Mouse (Mus musculus) hindlimb bud, embryonic 11.5 days (tissue): Measurements from ENCODE around the gene Hecw2.

ENCODE experiments used
- DNase-seq: peaks from one replicate; pipeline ENCODE4 v3.0.0-alpha.2; 2012; ENCODE audit warnings: low read depth, low spot score; ENCODE audit errors: extremely low spot score

Hecw2 gene

DNA sequence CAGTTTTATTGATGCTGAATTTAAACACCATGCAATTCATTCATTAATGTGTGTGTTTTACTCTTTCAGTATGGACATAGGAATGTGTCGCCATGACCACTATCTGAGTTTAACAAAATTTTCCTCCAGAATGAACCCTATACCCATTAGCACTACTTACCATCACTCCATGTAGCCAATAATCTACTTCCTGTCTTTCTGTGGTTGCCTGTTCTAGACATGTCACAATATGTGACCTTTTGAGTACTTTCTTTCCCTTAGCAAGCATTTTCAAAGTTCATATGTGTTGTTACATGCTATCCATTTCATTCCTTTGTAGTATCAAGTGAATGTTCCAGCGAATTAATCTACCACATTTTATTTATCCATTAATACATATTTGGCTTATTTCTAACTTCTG is 294.6 kb downstream of the Hecw2 start:
- DNase-seq, result no peak

DNA sequence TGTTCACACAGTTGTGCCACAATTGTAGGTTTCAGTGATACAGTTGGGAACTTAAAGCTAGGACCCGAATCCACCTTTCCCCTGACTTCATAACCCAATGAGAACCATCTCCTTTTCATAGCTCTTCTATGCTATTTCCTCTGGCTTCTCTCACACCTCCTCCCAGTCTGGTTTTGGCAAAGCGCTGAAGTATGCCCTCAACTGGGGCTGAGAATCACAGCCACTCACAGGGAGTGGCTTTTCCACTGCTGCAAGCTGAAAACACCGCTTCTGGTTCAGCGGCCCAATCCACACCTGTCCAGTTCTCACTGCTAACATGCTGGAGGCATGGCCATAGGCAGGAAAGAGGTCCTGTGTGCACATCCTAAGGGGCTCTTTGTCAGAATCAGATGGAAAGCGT is 300.7 kb downstream of the Hecw2 start:
- no peak for DNase-seq

DNA sequence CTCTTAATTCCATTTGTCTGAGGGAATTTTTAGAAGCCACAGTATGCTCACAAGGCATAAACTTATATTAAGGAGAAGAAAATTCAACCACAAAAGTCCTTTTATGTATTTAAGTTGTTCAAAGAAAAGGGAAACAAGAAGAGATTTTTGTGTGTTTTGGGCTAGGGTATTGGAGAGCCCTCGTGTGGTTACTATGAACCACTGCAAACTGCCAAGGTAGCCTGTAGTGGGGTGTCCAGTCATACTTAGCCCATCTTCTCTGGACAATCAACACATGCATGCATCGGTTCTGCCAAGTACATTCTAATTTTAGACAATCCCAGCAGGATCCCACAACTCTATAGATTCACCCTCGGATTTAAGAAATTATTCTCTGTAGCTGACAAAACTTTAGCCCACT is 304.6 kb downstream of the Hecw2 start:
- no peak for DNase-seq

DNA sequence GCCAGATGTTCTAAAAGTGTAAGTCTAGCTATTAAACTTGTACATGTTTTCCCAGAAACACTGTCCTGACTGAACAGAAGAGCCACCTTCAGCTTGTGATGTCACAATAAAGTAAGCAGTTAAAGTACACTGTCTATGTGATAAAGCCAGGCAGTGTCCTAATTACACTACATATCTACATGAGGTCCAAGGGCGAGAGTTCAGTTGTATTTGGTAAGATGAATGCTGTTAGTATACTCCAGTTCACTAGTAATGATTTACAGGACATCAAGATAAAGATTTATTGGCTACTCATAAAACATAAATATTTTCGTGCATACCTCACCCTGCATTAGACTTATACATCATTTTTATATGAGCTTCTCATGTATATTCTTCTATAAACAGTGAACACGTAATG is 305.2 kb downstream of the Hecw2 start:
- DNase-seq, result no peak

DNA sequence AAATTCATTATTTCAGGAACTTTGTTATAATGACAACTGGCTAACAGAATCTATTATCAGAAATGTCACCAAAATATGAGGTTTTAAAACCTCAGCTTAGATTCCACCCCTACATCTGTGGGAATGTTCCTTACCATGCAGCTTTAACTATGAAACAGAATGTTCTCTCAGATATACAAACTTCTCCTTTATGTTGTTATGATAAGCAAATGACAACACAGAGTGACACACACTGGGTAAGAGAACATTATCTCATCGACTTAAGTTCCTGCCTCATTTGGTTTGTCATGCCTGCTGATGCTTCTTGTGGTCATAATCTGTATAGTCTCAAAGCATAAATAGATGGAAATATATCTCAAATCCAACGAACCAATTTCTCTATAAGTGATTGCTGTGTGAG is 312.5 kb downstream of the Hecw2 start:
- DNase-seq, result no peak

DNA sequence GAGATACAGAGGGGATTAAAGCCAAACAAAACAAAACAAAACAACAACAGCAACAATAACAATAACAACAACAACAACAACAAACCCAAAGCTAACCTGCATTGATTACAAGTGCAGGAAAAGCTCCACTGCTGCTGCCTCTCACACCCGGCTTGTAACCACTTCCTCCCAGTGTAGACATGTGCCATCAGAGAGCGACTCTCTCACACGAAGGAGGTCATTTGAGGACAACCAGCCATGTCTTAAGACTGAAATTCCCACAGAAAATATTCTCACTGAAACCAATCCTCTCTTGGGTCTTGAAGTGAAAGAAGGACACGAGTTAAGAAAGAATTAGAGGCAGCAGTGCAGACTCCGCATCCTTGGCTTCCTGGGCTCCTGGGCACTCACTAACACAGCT is 319.0 kb downstream of the Hecw2 start:
- DNase-seq, result no peak

DNA sequence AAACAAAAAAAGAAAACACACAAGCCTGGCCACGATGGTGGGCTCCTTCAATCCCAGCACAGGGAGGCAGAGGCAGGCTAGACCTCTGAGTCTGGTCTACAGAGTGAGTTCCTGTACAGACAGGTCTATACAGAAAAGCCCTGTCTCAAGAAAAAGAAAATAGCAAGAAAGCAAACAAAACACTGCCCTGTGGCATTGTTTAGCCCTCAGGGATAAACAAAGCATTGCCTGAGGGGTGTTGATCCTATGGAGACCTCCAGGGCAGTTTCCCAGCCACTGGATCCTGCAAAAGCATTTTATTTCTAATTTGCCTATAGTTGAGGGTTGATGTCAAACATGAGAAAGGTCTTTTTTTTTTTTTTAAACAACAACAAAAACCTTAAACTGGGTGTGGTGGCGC is 327.7 kb downstream of the Hecw2 start:
- DNase-seq, result no peak

DNA sequence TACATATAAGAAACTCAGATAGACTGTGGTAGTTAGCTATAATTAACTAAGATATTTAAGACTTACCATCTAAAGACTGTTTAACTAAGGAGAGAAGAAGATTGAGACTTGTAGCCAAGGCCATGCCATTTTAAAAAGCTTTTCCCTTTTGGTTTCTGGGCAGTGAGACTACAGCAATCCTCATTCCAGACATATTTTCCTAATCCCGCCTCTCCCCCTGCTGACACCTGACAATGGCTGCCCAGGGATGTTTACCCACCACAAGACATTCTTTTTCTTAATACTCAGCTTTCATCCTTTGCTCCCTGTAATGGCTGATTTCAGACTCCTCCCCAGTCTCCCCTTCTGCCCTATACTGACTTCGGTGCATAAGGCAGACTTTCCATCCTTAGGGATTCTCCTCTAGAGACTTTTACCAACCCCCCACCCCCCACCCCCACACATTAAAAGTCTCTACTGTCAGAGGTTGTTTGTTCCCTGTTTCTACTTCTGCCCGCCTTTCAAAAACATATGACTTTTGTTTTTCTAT is 328.5 kb downstream of the Hecw2 start:
- no peak for DNase-seq

DNA sequence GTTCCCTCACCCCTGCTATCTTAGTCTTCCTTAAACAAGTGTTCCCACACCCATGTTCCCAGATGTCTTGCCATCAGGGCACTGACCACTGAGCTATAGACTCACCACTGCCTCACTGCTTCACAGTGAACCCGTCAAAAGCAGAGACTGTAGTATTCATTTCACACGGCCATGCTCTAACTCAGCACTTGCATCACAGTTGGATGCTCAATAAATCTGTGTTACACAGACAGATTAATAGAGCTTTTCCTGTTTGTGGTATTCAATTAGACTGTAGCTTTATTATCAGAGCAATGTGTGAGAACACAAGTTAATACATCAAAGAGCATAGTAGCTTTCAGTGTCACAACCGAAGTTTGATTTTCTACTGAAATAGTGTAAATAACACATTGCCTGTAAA is 330.9 kb downstream of the Hecw2 start:
- no peak for DNase-seq

DNA sequence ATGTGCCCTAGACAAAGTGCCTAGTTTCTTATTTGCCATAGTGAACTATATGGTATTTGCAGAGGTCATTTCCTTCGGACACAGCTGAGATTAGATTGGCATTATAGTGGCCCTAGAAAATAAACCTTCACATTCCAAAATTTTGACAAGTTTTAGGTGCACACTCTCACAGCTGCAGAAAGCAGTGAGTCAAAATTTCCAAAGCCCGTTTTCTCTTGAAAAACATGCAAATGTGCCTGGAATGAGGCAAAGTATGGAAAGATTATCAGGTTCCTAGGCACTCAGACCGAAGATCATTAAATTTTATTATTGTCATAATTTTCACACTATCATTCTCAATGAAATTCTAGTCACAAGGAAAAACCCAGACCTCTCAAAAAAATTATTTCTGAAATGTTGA is 334.4 kb downstream of the Hecw2 start:
- DNase-seq, result no peak

DNA sequence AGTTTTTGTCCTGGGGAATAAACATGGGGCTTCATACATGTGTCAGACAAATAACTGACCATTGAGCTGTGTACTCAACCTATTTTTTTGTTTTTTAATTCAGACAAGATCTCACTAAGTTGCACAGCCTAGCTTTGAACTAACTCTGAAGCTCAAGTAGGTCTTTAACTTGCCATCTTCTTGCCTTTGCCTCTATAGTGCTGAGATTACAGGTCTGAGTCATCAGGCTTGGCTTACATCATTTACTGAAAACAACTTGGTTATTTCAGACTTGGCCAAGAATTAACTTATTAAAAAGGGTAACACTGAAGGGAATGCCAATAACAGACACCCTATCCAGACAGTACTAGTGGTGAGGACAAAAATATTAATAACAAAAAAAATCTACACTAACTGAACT is 335.8 kb downstream of the Hecw2 start:
- no peak for DNase-seq

DNA sequence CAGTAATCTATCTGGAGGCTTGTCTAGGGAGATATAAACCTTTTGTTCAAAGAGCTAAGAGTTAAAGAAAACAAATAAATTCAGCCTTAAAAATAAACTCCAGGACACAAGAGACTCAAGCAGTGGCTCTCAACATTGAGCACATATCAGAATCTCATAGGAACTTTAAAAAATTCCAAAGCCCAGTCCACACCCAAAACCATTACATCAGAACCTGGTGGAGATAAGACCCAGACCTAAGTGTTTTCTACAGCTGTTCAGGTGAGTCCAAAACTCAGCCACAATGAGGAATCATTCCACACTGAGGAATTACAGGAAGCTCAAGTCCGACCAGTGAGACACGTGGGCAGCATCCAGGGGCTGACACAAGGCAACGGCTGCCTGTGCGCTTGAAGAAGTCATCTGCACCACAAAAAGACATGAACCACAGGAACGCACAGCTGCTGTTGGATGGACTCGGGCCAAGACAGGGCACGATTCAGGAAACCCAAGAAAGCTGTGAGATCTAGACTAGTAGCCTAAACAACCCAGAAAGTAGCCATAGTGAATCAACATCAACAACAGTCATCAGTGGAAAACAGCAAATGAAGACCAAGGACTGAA is 338.4 kb downstream of the Hecw2 start:
- DNase-seq, result no peak

DNA sequence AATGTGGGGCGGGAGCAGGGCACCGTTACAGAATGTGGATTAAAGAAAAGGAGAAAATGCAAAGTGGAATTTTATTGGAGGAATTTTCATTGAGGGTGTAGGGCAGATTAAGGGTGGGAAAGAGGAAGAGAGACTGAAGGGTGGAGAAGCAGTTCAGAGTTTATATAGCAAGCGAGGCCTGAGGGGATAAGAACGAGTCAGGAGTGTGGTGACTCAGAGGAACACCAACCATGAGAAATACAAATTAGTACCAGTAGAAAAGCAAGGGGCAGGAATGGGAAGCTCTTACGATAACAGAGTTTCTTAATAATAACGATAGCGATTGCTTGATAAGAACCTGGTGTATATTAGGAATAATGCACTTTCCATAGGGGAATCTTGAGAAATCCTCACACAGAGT is 339.2 kb downstream of the Hecw2 start:
- no peak for DNase-seq

DNA sequence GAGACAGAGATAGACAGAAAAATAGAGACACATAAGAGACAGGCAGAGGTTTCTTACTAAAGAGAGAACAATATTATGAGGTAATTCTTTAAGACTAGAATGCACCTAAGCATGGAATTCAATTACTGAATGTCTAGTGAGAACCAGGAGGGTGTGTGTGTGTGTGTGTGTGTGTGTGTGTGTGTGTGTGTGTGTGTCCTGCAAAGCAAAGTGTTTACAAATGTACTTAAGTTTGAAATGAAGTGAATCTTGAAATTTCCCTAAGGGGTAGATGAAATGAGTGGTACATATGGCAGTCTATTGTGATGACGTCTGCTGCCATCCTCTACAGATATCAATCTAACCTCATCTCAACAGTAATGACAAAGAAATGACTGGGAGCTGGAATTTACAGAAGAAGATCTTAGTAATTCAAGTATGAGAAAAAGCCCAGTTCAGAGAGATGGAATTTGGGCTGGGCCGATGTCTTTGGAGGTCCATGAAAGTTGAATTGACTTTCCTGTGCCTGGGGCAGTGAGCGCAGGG is 342.8 kb downstream of the Hecw2 start:
- DNase-seq, result no peak

DNA sequence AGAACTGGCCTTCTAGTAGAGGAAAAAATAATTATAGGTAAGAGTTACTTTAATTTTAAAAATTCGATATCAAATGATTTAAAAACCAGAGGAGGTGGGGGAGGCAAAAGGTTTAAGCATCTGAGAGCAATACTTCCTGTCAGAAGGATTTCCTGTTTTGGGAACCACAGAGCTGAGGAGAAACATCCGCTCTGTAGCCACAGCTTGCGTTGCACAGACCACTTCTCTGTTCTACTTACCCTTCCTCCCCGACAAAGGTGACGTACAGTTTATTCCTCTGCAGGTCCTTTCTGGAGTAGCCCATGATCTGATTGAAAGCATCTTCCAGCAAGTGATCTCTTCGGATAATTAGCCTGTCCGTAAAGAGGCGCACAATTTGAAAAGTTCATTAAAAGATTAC is 343.6 kb downstream of the Hecw2 start:
- DNase-seq, result no peak

DNA sequence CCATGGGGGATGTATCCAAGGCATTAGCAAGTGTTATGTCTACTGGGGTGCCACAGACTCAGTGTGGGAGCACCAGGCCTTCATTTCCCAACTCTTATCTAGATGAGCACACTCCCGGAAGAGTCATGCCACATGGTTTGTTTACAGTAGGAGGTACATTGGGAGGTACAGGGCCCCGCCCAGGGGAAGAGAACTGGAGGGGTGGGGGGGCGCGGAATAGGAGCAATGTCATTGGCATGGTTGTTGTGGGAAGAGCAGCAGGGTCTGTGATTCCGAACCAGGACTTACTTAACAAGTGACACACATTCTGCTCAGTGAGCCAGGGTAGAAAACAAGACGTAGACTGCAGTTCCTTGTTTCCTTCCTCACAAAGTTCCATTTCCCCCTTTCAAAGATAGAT is 344.1 kb downstream of the Hecw2 start:
- no peak for DNase-seq

DNA sequence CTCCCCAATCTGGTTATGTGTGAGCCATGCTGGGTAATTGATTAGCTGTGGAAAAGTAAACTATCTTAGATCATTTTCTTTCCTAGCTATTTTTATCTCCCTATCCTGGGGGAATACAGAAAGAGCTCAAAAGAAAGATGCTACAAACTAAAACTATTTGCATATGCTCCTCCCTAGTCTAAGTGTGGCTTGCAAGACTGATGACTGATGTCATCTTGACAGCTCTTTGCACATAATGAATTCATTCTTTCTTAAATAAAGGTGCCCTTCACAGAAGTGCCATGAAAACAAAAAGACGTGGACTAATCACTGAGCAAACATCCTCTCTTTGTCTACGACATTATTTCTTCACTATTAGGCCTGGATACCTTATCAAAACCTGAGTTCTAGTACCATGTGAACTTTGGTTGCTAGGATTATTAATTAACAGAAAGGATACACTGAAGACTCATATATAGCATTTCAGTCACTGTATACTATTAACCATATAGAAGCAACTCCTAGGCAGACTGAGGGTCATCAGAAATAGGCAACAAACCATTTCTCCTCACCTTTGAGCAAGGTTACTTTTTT is 348.2 kb downstream of the Hecw2 start:
- no peak for DNase-seq

DNA sequence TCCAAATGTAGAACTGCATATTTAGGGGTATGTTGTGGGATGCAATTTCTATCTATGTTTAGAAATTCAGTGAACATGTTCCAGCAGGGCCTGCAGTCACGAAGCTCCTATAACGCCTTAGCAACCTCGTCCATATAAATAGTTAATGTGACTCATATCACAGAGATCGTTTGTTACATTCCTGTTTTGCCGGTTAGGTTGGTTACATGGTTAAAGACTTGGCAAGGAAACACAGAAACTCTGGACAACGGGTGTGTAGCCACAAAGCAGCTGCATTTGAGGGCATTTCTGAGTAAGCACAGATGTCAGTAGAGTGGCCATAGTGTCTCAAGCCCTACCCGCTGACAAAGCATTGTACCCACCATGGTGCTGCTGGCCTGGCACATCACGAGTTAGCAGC is 349.1 kb downstream of the Hecw2 start:
- DNase-seq, result no peak

DNA sequence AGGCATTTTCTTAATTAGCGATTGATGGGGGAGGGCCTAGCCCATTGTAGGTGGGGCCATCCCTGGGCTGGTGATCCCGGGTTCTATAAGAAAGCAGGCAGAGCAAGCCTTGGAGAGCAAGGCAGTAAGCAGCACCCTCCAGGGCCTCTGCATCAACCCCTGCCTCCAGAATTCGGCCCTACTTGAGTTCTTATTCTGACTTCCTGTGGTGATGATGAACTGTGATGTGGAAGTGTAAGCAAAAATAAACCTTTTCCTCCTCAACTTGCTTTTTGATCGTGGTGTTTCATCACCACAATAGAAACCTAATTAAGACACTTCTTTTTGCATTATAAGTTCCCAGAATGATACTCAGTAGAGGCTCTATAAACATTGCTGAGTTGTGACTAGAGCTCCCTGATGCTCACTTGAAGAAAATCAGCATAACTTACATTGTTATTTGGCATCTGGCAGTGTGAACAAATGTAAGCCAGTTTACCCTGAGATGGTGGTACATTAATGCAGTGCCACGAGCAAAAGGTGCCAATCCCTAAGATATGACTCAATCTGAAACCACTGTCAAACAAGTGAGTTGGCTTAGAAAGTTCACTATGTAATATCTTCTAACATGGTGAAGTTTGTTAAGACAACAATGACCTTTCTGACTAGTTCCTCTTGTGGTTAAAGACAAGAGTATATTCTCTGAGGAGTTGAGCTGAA is 349.9 kb downstream of the Hecw2 start:
- DNase-seq, result no peak

DNA sequence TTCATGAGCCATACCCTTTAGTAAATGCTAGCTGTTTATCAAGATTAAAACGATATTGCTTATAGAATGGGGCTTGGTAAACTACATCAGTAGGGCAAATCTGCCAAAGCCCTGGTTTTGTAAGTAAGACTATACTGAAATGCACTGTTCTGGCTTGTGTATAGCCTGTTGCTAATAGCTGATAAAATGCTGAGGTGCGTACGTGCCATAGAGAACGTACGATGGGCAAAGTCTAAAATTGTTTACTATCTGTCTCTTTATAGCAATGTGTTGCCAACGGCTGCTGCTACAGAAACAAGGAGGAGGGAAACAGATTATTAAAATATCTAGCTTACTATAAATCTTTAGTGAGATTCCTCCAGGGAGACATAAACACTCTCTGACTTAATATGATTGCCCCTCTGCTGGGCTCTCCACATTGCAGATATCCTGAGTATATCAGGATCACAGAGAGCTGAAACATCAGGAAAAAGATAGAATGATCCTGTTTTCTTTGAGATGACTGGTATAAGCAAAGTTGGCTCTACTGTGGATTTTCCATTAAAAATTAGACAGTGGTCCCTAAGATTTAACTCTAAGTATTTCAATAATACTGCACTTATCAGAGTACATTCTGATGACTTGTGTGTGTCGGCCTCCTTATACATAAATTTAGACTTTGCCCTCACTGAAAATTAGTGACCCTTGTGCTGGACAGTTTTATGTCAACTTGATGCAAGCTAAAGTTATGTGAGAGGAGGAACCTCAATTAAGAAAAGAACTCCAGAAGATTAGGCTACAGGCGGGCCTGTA is 350.6 kb downstream of the Hecw2 start:
- DNase-seq, result no peak

DNA sequence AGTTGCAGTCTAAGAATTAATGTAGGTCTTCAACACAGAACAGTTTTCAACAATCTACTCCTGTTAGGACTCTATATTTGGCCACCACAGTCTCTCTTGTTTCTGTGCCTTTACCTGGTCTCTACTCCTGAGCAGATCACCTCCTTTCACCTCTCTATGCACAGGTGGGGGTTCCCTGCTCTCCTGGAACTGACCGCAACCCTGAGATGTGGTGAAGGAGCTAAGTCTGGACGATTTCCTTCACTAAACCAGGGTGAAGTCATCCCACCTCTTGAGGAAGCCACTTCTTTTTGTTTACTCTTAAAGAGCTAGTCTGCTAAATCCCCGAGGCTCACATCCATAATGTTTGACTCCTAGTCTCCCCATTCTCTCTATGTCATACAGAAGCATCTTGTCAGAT is 351.9 kb downstream of the Hecw2 start:
- DNase-seq, result no peak

DNA sequence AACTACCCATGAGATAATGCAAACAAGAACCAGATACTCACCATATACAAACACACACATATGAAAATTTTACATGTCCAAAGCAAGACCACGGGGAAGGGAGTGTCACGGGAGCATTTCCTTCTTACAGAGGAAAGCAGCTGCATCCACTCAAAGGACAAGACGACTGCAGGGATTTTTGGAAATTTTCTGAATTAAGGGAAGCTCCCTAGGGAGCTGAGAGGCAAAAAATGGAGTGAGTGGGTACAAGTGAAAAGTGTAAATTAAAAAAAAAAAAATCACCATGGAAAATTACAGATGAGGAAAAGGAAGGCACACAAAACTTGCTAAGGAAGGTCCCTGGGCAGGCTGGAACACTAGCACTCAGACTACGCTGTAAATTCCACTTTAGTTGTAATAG is 353.9 kb downstream of the Hecw2 start:
- no peak for DNase-seq
